Mouse (Mus musculus) megakaryocyte progenitor cell, adult 5-6 weeks (primary cell): Measurements from ENCODE around the gene Srrm1. TPM values are rescaled to one million over a fixed set of nuclear protein-coding genes. Genes with fewer than 3 reads are reported as not detected.
A peak's percentile ranks its signal among the peaks of the same experiment; 100 is the strongest.

Source experiments
- ATAC-seq: replicated peaks from 2 replicates; pipeline ENCODE4 v1.8.0; 2016; ENCODE audit warnings: mild to moderate bottlenecking, moderate TSS enrichment, inconsistent platforms; ENCODE audit not compliant: poor library complexity
- total RNA-seq, 2 experiments: library from RNA; stranded (forward) in 1 of 2; stranded (reverse) in 1 of 2; fragments of 157-497, 149-512 nt in 1 of 2; fragments of 200-1000 nt in 1 of 2; gene quantifications; 2 replicates each; pipeline versions ENCODE4 v1.2.3 to v1.2.4; 2015 to 2017

Gene Srrm1
- 204 and 218 TPM in 2 replicates for total RNA-seq (2015)
- 112 and 141 TPM in 2 replicates for total RNA-seq (2017)

GRCm38 (mm10) chr4:135353066-135353793 lies at the start of gene Srrm1:
Gene Srrm1 (minus strand): TSS chr4:135353321.
- peak; percentile 78 for ATAC-seq

GRCm38 (mm10) chr4:135401881-135402280 lies 48.8 kb upstream of the Srrm1 start:
- ATAC-seq = no peak

GRCm38 (mm10) chr4:135397991-135398390 lies 44.9 kb upstream of the Srrm1 start, which contains the start of gene Ncmap:
Gene Ncmap (minus strand): TSS chr4:135398227.
- ATAC-seq = no peak

- no peak for ATAC-seq
Measured at GRCm38 (mm10) chr4:135397551-135397950, 44.4 kb upstream of the Srrm1 start.

- ATAC-seq = no peak
Measured at GRCm38 (mm10) chr4:135396303-135396702, 43.2 kb upstream of the Srrm1 start.

- ATAC-seq = no peak
Measured at GRCm38 (mm10) chr4:135395375-135395774, 42.3 kb upstream of the Srrm1 start.

GRCm38 (mm10) chr4:135394666-135395065 lies 41.5 kb upstream of the Srrm1 start:
- no peak for ATAC-seq

GRCm38 (mm10) chr4:135393381-135393780 lies 40.3 kb upstream of the Srrm1 start:
- no peak for ATAC-seq

- no peak for ATAC-seq
Measured at GRCm38 (mm10) chr4:135392801-135393200, 39.7 kb upstream of the Srrm1 start.

- no peak for ATAC-seq
Measured at GRCm38 (mm10) chr4:135391014-135391413, 37.9 kb upstream of the Srrm1 start.

- no peak for ATAC-seq
Measured at GRCm38 (mm10) chr4:135385614-135386013, 32.5 kb upstream of the Srrm1 start.

- ATAC-seq = peak; percentile 95
Measured at GRCm38 (mm10) chr4:135382316-135382715, 29.2 kb upstream of the Srrm1 start.

GRCm38 (mm10) chr4:135381355-135381754 lies 28.2 kb upstream of the Srrm1 start:
- ATAC-seq = no peak

GRCm38 (mm10) chr4:135377241-135377640 lies 24.1 kb upstream of the Srrm1 start:
- no peak for ATAC-seq

- no peak for ATAC-seq
Measured at GRCm38 (mm10) chr4:135375444-135375843, 22.3 kb upstream of the Srrm1 start.

GRCm38 (mm10) chr4:135373299-135373698 lies 20.2 kb upstream of the Srrm1 start:
- no peak for ATAC-seq

- no peak for ATAC-seq
Measured at GRCm38 (mm10) chr4:135370372-135370771, 17.3 kb upstream of the Srrm1 start.

- ATAC-seq = no peak
Measured at GRCm38 (mm10) chr4:135362828-135363227, 9.7 kb upstream of the Srrm1 start.

GRCm38 (mm10) chr4:135361722-135362121 lies 8.6 kb upstream of the Srrm1 start:
- ATAC-seq = no peak

- ATAC-seq = peak; percentile 63
Measured at GRCm38 (mm10) chr4:135358736-135359135, 5.6 kb upstream of the Srrm1 start.

GRCm38 (mm10) chr4:135357221-135357920 lies 4.2 kb upstream of the Srrm1 start:
- ATAC-seq = no peak

- no peak for ATAC-seq
Measured at GRCm38 (mm10) chr4:135355886-135356550, 2.9 kb upstream of the Srrm1 start.
